ENCODE assay signal across 8 mouse cellular contexts in genomic region chr8:104533971-104534778, GRCm38 (mm10). TPM values are rescaled to one million over a fixed set of nuclear protein-coding genes. Genes with fewer than 3 reads are reported as not detected.
DNase-seq lines count a peak whose midpoint lies in the region; ATAC-seq lines count a peak whose summit lies in the region.

Gene Nae1, minus strand, starts transcription at chr8:104534637.
Gene Car7, plus strand, starts transcription at chr8:104534689.

- no peaks in the 10 kb centered on the region for H3K9me3 ChIP-seq in hindbrain, embryonic 16.5 days (ENCODE audit: control insufficient read depth, low read length)

- H3K4me1 ChIP-seq in hindbrain, embryonic 16.5 days (ENCODE audit: control insufficient read depth, insufficient read depth, low read depth, low read length): peaks cover 9% of the 10 kb centered on the region

- peaks cover under 1% of the 10 kb centered on the region; the same call in 1 of the 2 replicates for H3K27me3 ChIP-seq in hindbrain, embryonic 16.5 days (replicated peaks; ENCODE audit: control insufficient read depth, insufficient read depth, low read length)

- peak within 1 kb of the TSS; percentile 93 for H3K9ac ChIP-seq in hindbrain, embryonic 16.5 days (ENCODE audit: low read depth, low read length)

- H3K27ac ChIP-seq in hindbrain, embryonic 16.5 days (ENCODE audit: low read depth, low read length): peak within 1 kb of the TSS; percentile 79
- peak within 1 kb of the TSS; percentile 62 for H3K27ac ChIP-seq in macrophage

- H3K4me2 ChIP-seq in hindbrain, embryonic 16.5 days (ENCODE audit: low read length): peak within 1 kb of the TSS; percentile 79

- ATAC-seq in hindbrain, embryonic 16.5 days: peak; percentile 96

- H3K36me3 ChIP-seq in hindbrain, embryonic 16.5 days (ENCODE audit: control insufficient read depth, insufficient read depth, low read length): peaks cover 6% of the 10 kb centered on the region
- H3K36me3 ChIP-seq in macrophage (ENCODE audit: inconsistent target): peaks cover 12% of the 10 kb centered on the region

- peak within 1 kb of the TSS; percentile 59 for H3K4me3 ChIP-seq in hindbrain, embryonic 16.5 days (ENCODE audit: low read length)
- peak within 1 kb of the TSS; percentile 64 for H3K4me3 ChIP-seq in macrophage (ENCODE audit: inconsistent target)

- DNase-seq in WW6 (ENCODE audit: low read depth, low spot score): peak; percentile 91
- DNase-seq in cerebellum, postnatal 4 days (ENCODE audit: low spot score in 2 of 2): peak; percentile 91 to 96
- peak; percentile 95 for DNase-seq in gastrocnemius, adult 18-20 months (ENCODE audit: low spot score)
- DNase-seq in left cerebral cortex, adult 18-20 months (ENCODE audit: low spot score in 2 of 2): peak; percentile 95 to 96
- DNase-seq in right cerebral cortex, adult 18-20 months: peak; percentile 94
- DNase-seq in urinary bladder, postnatal 10 days (ENCODE audit: low spot score): peak; percentile 71

- under 1% methylated on average over 68 of the region's 70 CpGs for WGBS in hindbrain, embryonic 16.5 days
- 1% methylated on average over 62 of the region's 70 CpGs for WGBS in macrophage (ENCODE audit: missing documents)

- peaks cover 34% of the 10 kb centered on the region for H3K79me2 ChIP-seq in macrophage (ENCODE audit: inconsistent target)

RNA-seq across cellular contexts. Expression of gene Nae1, which starts in this region (rescaled TPM):
- total RNA-seq in gastrocnemius, adult 18-20 months (2021): 10 to 100 TPM; 22.4 to 24.3 TPM
- polyA plus RNA-seq in hindbrain, embryonic 16.5 days (2015; fragmentation: Nextera tagmentation; extraction: Ambion mirVana): 104 and 108 TPM in 2 replicates
- total RNA-seq in left cerebral cortex, adult 18-20 months (2021): 10 to 100 TPM; 47.7 to 55.6 TPM
- 100 to 1,000 TPM in 14 of 26 experiments, 10 to 100 TPM in 12; 32.2 to 234 (median 103) TPM for total RNA-seq in macrophage (2018; cell fraction: chromatin; rRNA removed)
- 10 to 100 TPM; 19.0 to 30.7 (median 23.3) TPM for total RNA-seq in macrophage (2018; cell fraction: cytosol; rRNA removed)
- 100 to 1,000 TPM in 4 of 26 experiments, 10 to 100 TPM in 22; 19.0 to 137 (median 52.1) TPM for total RNA-seq in macrophage (2018; cell fraction: nucleus; rRNA removed)
- 28.5 to 70.6 TPM (median 35.2 TPM) in 3 replicates for polyA plus RNA-seq in macrophage (2018)

RNA-seq across cellular contexts. Expression of gene Car7, which starts in this region (rescaled TPM):
- total RNA-seq in gastrocnemius, adult 18-20 months (2021): 1 to 10 TPM in 1 of 2 experiments, under 1 TPM in 1; 0.82 to 1.1 TPM
- 3.5 and 4.9 TPM in 2 replicates for polyA plus RNA-seq in hindbrain, embryonic 16.5 days (2015; fragmentation: Nextera tagmentation; extraction: Ambion mirVana)
- total RNA-seq in left cerebral cortex, adult 18-20 months (2021): 10 to 100 TPM; 25.3 to 28.7 TPM
- total RNA-seq in macrophage (2018; cell fraction: chromatin; rRNA removed): 1 to 10 TPM in 14 of 26 experiments, under 1 TPM in 10, not detected in 2; 0.41 to 5.1 (median 1.1) TPM
- total RNA-seq in macrophage (2018; cell fraction: cytosol; rRNA removed): under 1 TPM; 0.12 to 0.74 (median 0.43) TPM
- total RNA-seq in macrophage (2018; cell fraction: nucleus; rRNA removed): 1 to 10 TPM in 18 of 26 experiments, under 1 TPM in 8; 0.56 to 7.7 (median 1.6) TPM
- 0.32 to 0.81 TPM (median 0.33 TPM) in 3 replicates for polyA plus RNA-seq in macrophage (2018)

Comparison
In these comparisons a context has a peak if more than half of its experiments do, and no peak if none do; other contexts are left out.
1. Peak in every context shown above with its lines: DNase-seq, ATAC-seq, H3K4me3 ChIP-seq and H3K27ac ChIP-seq.
2. RNA of gene Car7 (total RNA-seq): 25.3 to 28.7 TPM in left cerebral cortex, adult 18-20 months; 0.82 to 1.1 TPM in gastrocnemius, adult 18-20 months; every median in the first group is over 10 times any median in the second.